Mouse (Mus musculus): ENCODE results near the gene Atp5j2. TPM values are rescaled to one million over a fixed set of nuclear protein-coding genes. Genes with fewer than 3 reads are reported as not detected.
"Not testable (repeated sequence)": the region's sequence is repeated elsewhere in the genome, so short reads cannot be mapped to it uniquely, and the experiment has no call there.

Gene Atp5j2
- total RNA-seq (2021): 100 to 1,000 TPM; 622 to 768 TPM
- long read RNA-seq, experiment 1, transcript Atp5j2-202 (4 exons, 955 nt): major isoform, 874 of 907 reads
- long read RNA-seq, experiment 1, partial matches to known transcripts: 27 of 907 reads
- long read RNA-seq, experiment 1, other reads (novel, unspliced or antisense): 3 of 907 reads
- long read RNA-seq, experiment 2, transcript Atp5j2-202 (4 exons, 955 nt): major isoform, 1,018 of 1,054 reads
- long read RNA-seq, experiment 2, partial matches to known transcripts: 31 of 1,054 reads
- long read RNA-seq, experiment 2, other reads (novel, unspliced or antisense): 3 of 1,054 reads

DNA sequence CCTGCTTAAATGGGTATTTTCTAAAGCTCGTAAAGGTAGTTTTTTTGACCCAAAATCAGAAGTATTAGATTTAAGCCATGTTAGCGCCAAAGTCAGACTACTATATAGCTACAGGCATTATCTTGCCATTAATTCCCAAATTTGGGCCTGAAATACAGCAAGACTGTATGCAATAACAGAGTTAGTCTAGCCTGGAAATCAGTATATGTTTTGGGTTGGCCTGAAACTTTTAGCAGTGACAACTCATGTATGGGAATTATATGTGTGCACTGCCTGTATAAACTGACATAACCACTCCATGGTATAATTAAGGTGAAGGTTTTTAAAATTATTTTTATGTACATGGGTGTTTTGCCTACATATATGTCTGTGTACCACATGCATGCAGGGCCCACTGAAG lies at the start of gene Atp5j2:
TSS of gene Atp5j2 (minus strand) at position 101 of the 400 bp plus-strand sequence.
- Histone ChIP-seq H3K4me3 (peak within 1 kb of the TSS; percentile 86), H3K27ac (peak within 1 kb of the TSS; percentile 98)
- TF ChIP-seq CTCF (IDR thresholded peaks at IDR 0.05): no peak
- DNase-seq: no peak
- intact Hi-C loops (cut with DNase I): loop anchor here (2.0 kb wide), 1 partner anchor 25 kb away; the partner anchor contains the start of genes Cpsf4 and Ptcd1

DNA sequence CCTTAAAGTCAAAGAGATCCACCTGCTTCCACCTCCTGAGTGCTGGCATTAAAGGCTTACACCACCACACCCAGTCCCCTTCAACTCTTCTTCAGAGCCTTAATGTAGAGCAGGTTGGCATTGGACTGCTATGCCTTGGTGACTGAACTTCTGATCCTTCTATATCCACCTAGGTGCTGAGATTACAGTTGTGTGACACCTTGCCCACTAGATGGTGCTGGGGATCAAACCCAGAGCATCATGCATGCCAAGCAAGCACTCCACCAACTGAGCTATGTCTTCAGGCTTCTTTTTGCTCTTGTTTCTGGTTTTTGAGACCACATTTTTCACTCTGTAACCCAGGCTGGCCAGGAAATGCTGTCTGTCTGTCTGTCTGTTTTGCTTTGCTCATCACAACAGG lies 42.8 kb upstream of the Atp5j2 start:
- peak; percentile 58 for TF ChIP-seq CTCF (IDR thresholded peaks at IDR 0.05)
- DNase-seq: no peak
- H3K4me3 ChIP-seq: no peak overlapping the region
- intact Hi-C loops (cut with DNase I): loop anchor here (10.0 kb wide), 1 partner anchor 150 kb away; the partner anchor contains the start of genes Arpc1a and Kpna7
- H3K27ac ChIP-seq: no peak overlapping the region

DNA sequence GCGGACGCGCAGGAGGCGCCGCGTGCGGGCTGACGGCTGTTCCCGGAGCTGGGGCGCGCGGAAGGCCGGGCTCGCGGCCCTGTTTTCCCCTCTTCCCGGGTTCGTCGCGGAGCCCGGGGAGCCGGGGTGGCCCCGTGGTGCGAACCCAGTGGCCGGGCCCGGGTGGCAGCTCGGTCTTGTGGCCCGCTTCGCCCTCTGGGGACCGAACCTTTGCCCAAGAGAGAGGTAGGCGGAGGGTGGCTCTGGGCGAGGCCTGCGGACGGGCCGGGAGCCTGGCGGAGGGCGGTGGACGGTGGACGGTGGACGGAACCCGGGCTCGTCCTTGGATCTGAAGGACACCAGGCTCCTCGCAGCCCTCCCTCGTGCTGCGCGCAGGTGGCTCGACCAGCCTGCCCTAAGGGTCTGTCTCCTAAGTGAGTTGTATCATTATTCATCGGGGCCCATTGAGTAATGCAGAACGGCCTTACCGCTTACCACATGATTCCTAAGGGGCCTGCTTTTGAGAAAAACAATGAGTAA lies 40.1 kb upstream of the Atp5j2 start:
- intact Hi-C loops (cut with DNase I): loop anchor here (1.0 to 10.0 kb wide), 4 partner anchors 27 to 147 kb away; partner anchors contain the start of genes Arpc1a, Bud31, Kpna7 and Pdap1
- peak overlapping the region; percentile 98 for H3K27ac ChIP-seq
- DNase-seq: no peak
- peak overlapping the region; percentile 93 for H3K4me3 ChIP-seq
- TF ChIP-seq CTCF (IDR thresholded peaks at IDR 0.05): no peak

DNA sequence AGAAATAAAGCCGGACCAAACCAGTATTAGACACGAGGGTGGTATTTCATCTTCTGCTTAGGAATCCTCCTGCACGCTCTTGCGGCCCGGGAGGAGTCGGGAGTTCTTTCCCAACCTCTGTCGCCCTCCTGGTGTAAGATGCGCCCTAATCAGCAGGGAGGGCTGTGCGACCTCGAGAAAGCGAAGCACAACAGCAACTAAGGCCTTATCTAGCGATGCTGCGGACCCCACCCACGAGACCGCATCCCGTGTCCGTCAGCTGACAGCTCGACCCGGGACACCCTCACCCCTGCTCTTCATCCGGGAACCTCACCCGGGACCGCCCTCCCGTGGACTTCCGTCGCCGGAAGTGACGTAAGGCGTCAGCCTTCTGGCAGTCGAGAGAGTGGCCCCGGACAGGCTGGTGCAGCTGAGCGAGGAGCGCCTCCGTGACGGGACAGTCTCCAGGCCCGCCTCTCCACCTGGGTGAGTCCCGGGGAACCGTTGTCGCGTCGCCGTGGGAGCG lies 39.6 kb upstream of the Atp5j2 start, which contains the start of gene Zfp655:
TSS of gene Zfp655 (plus strand) at position 349 of the 505 bp plus-strand sequence.
- intact Hi-C loops (cut with DNase I): loop anchor here (1.0 to 10.0 kb wide), 4 partner anchors 27 to 147 kb away; partner anchors contain the start of genes Arpc1a, Bud31, Kpna7 and Pdap1
- no peak for TF ChIP-seq CTCF (IDR thresholded peaks at IDR 0.05)

DNA sequence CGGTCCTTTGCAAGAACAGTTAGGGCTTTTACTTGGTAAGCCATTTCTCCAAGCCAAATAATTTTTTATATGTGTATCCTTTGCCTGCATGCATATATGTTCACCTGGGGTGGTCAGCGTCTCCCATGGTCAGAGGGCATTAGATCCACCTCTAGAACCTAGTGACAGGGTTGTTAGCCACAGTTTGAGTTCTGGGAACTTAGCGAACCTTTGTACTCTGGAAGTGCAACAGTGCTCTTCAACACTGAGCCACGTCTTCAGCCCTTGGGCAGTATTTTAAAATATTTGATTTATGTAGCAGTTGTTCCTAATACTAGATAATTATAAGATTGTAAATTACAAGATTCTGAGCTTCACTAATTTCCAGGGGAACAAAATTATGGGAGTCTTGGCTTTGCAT lies 38.8 kb upstream of the Atp5j2 start:
- H3K27ac ChIP-seq: peak overlapping the region; percentile 98
- intact Hi-C loops (cut with DNase I): loop anchor here (1.0 to 10.0 kb wide), 4 partner anchors 26 to 146 kb away; partner anchors contain the start of genes Arpc1a, Bud31, Kpna7 and Pdap1
- peak overlapping the region; percentile 93 for H3K4me3 ChIP-seq
- no peak for DNase-seq
- no peak for TF ChIP-seq CTCF (IDR thresholded peaks at IDR 0.05)

More for the DNA sequence above, 39.6 kb upstream of the Atp5j2 start, which contains the start of gene Zfp655:
- peak within 1 kb of the TSS; percentile 98 for H3K27ac ChIP-seq
- DNase-seq: peak; percentile 98
- H3K4me3 ChIP-seq: peak within 1 kb of the TSS; percentile 93

DNA sequence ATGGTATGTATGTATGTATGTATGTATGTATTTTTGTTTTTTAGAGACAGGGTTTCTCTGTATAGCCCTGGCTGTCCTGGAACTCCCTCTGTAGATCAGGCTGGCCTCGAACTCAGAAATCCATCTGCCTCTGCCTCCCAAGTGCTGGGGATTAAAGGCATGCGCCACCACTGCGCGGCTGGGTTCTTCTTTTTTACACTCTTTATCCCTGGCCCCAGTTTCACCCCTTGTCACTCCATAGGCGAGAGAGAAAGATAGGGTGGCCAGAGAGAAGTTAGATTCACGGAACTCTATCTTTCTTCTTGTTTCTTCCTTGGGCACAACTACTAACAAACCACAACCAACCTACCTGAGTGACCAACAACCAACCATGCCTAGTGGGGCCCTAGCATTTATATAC lies 37.4 kb upstream of the Atp5j2 start:
- DNase-seq; H3K27ac ChIP-seq; H3K4me3 ChIP-seq; intact Hi-C loops (cut with DNase I): not testable (repeated sequence)

DNA sequence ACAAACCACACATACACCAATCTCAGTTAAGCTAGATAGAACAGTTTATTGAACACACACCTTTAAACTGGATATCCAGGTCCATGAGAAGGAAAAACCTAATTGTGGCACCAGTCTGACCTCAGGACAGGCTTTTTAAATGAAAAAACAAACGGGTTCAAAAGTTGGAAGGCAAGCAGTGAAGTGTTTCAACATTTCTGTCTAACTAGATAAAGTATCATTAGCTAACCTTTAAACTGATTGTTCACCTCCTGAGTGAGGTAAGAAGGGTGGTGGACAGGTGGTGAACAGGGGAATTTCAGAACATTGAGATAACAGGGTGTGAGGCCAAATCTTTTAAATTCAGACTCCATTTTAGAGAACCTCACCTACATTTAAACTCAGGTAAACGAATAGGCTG lies 34.6 kb upstream of the Atp5j2 start:
- intact Hi-C loops (cut with DNase I): no loop called here
- no peak for DNase-seq
- Histone ChIP-seq H3K27ac (no peak overlapping the region), H3K4me3 (no peak overlapping the region)
- no peak for TF ChIP-seq CTCF (IDR thresholded peaks at IDR 0.05)

DNA sequence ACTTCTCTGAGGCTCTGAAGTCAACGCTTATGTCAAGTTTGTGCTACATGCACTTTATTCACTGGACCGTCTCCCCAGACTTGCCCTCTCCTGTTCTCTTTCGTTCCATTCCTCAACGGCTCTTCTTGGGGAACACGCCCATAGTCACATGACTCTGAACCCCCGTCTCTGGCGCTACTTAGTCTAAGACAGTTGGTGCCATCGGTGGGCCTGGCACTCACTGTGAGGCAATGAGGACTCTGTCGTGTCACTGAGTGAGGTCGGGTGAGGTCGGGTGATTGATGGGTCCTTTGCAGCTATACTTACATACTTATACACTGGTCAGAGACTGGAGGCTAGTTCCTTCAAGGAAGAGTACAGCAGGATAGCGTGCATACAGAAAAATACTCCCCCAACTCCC lies 31.5 kb upstream of the Atp5j2 start:
- Histone ChIP-seq H3K27ac (no peak overlapping the region), H3K4me3 (no peak overlapping the region)
- DNase-seq: no peak
- TF ChIP-seq CTCF (IDR thresholded peaks at IDR 0.05): no peak
- intact Hi-C loops (cut with DNase I): no loop called here

DNA sequence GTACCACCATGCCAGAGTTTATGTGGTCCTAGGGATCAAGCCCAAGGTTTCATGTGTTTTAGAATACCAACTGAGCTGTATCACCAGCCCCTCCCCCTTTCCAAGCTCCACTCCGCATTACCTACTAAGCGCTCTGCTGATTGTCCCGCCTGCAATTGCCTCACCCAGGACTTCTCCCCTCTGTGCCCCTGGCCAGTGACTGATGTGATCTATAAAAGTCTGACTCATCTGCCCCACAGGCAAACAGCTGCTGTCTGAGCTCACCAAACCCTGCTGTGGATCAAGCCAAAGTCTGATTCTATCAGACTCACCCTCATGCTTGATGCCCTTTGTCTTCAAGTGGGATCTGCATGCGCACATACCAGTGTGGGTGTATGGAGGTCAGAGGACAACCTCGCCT lies 31.0 kb upstream of the Atp5j2 start:
- H3K4me3 ChIP-seq: no peak overlapping the region
- DNase-seq: no peak
- no peak for TF ChIP-seq CTCF (IDR thresholded peaks at IDR 0.05)
- H3K27ac ChIP-seq: no peak overlapping the region
- intact Hi-C loops (cut with DNase I): no loop called here

DNA sequence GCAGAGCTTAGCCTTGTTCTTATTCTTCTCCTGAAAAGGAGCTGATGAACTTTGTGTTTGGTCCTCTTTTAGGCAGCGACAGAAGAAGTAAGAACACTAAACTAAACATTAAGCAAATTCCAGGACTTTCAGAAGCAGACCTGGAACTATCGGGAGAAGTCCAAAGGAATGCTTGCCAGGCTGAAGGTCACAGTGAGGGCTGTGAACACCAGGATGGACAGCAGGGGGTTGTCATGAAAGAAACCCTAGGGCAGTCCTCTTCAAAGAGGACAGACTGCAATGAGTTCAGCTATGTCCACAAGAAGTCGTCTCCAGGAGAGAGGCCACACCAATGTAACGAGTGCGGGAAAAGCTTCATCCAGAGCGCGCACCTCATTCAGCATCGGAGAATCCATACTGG lies 28.1 kb upstream of the Atp5j2 start:
- Histone ChIP-seq H3K4me3 (no peak overlapping the region), H3K27ac (no peak overlapping the region)
- intact Hi-C loops (cut with DNase I): no loop called here
- DNase-seq: no peak
- no peak for TF ChIP-seq CTCF (IDR thresholded peaks at IDR 0.05)

DNA sequence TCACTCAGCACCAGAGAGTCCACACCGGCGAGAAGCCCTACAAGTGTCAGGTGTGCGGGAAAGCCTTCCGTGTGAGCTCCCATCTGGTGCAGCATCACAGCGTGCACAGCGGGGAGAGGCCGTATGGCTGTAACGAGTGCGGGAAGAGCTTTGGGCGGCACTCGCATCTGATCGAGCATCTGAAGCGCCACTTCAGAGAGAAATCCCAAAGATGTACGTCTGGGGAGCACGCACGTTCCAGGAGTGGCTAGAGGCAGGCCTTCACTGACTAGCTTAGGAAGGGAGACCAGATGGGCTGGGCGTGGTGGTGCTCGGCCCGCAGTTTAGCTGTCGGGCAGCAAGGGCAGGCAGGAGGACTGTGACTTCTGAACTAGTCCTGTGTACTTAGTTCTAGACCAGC lies 26.8 kb upstream of the Atp5j2 start:
- H3K27ac ChIP-seq: no peak overlapping the region
- no peak for DNase-seq
- intact Hi-C loops (cut with DNase I): no loop called here
- H3K4me3 ChIP-seq: no peak overlapping the region
- TF ChIP-seq CTCF (IDR thresholded peaks at IDR 0.05): no peak

DNA sequence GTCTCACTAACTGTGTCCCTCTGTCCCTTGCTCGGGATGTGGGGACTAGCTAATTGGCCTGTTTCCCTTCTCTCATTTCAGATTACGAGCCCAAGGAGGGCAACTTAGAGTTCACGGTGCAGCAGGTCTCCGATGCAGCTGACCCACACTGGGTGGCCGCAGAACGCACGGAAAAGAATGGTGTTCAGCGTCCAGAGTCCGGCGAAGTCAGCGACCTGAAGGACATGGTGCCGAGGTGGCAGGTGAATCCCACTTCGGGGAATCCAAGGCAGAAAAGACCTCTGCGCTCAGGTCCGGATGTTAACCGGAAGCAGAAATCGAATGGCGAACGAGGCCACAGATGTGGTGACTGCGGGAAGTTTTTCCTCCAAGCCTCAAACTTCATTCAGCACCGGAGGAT lies 26.3 kb upstream of the Atp5j2 start:
- no peak for DNase-seq
- Histone ChIP-seq H3K4me3 (no peak overlapping the region), H3K27ac (no peak overlapping the region)
- TF ChIP-seq CTCF (IDR thresholded peaks at IDR 0.05): no peak
- intact Hi-C loops (cut with DNase I): no loop called here

DNA sequence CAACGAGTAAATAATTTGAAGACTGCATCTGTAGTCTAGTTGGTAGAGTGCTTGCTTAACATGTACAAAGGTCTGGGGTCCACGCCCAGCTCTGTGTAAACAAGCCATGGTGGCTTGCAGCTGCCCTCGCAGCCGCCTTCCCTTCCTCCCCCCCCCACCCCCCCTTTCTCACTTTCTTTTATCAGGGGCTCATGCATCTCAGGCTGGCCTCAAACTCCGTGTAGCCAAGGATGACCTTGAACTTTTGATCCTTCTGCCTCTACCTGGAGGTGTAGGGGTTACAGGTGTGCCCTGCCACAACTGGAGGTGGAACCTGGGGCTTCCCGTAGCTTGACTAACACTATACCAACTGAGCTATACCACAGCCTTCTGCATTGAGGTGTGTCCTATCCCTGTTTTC lies 25.9 kb upstream of the Atp5j2 start:
- Histone ChIP-seq H3K4me3 (no peak overlapping the region), H3K27ac (no peak overlapping the region)
- TF ChIP-seq CTCF (IDR thresholded peaks at IDR 0.05): no peak
- intact Hi-C loops (cut with DNase I): no loop called here
- DNase-seq: no peak

Measured in gastrocnemius, adult 2 months (tissue).